Mouse (Mus musculus): ENCODE measurements around the gene Cracr2a. TPM values are rescaled to one million over a fixed set of nuclear protein-coding genes. Genes with fewer than 3 reads are reported as not detected.

The Cracr2a gene
- total and polyA plus RNA-seq, 2 experiments: 0.07 to 0.09 TPM

GRCm38 (mm10) chr6:127641077-127641801, 80.1 kb downstream of the Cracr2a start:
- H3K9ac ChIP-seq (ENCODE audit: low read depth, low read length): no peak overlapping the region
- no peaks in the 10 kb centered on the region for H3K27me3 ChIP-seq (ENCODE audit: control insufficient read depth, insufficient read depth, low read length)
- H3K36me3 ChIP-seq (ENCODE audit: control insufficient read depth, insufficient read depth, low read length): no peaks in the 10 kb centered on the region
- TF ChIP-seq POLR2A (IDR thresholded peaks at IDR 0.05; ENCODE audit: extremely low read depth, insufficient read depth, low read length): no peak
- WGBS: 44% methylated on average over 8 of the region's 8 CpGs
- no peak overlapping the region for H3K27ac ChIP-seq (replicated peaks; ENCODE audit: insufficient read depth, low read depth, low read length)
- H3K4me1 ChIP-seq (ENCODE audit: control insufficient read depth, insufficient read depth, low read length): no peaks in the 10 kb centered on the region
- no peak overlapping the region for H3K4me3 ChIP-seq (ENCODE audit: insufficient read depth, low read depth, low read length)
- no peak for DNase-seq (ENCODE audit: extremely low read depth, low read depth, low spot score)
- H3K79me2 ChIP-seq (ENCODE audit: control insufficient read depth, insufficient read depth, low read length): no peaks in the 10 kb centered on the region

- H3K4me1 ChIP-seq (ENCODE audit: control insufficient read depth, insufficient read depth, low read length): no peaks in the 10 kb centered on the region
- no peaks in the 10 kb centered on the region for H3K36me3 ChIP-seq (ENCODE audit: control insufficient read depth, insufficient read depth, low read length)
- H3K79me2 ChIP-seq (ENCODE audit: control insufficient read depth, insufficient read depth, low read length): no peaks in the 10 kb centered on the region
- no peak overlapping the region for H3K4me3 ChIP-seq (ENCODE audit: insufficient read depth, low read depth, low read length)
- TF ChIP-seq CTCF (IDR thresholded peaks at IDR 0.05; ENCODE audit: low read depth, low read length) (no peak), POLR2A (IDR thresholded peaks at IDR 0.05; ENCODE audit: extremely low read depth, insufficient read depth, low read length) (no peak)
- H3K9ac ChIP-seq (ENCODE audit: low read depth, low read length): no peak overlapping the region
- DNase-seq (ENCODE audit: extremely low read depth, low read depth, low spot score): no peak
- H3K27me3 ChIP-seq (ENCODE audit: control insufficient read depth, insufficient read depth, low read length): no peaks in the 10 kb centered on the region
- 59% methylated on average over 4 of the region's 4 CpGs for WGBS
- no peak overlapping the region for H3K27ac ChIP-seq (replicated peaks; ENCODE audit: insufficient read depth, low read depth, low read length)
Observed at GRCm38 (mm10) chr6:127655988-127656387, 94.8 kb downstream of the Cracr2a start.

- Histone ChIP-seq H3K27me3 (ENCODE audit: control insufficient read depth, insufficient read depth, low read length) (no peaks in the 10 kb centered on the region), H3K9ac (ENCODE audit: low read depth, low read length) (no peak overlapping the region), H3K27ac (replicated peaks; ENCODE audit: insufficient read depth, low read depth, low read length) (no peak overlapping the region), H3K79me2 (ENCODE audit: control insufficient read depth, insufficient read depth, low read length) (no peaks in the 10 kb centered on the region), H3K4me3 (ENCODE audit: insufficient read depth, low read depth, low read length) (no peak overlapping the region), H3K4me1 (ENCODE audit: control insufficient read depth, insufficient read depth, low read length) (no peaks in the 10 kb centered on the region), H3K36me3 (ENCODE audit: control insufficient read depth, insufficient read depth, low read length) (no peaks in the 10 kb centered on the region)
- TF ChIP-seq CTCF (IDR thresholded peaks at IDR 0.05; ENCODE audit: low read depth, low read length): no peak
- no peak for TF ChIP-seq POLR2A (IDR thresholded peaks at IDR 0.05; ENCODE audit: extremely low read depth, insufficient read depth, low read length)
- WGBS: 85% methylated on average over 11 of the region's 11 CpGs
- no peak for DNase-seq (ENCODE audit: extremely low read depth, low read depth, low spot score)
Observed at GRCm38 (mm10) chr6:127657152-127657551, 96.0 kb downstream of the Cracr2a start.

- no peaks in the 10 kb centered on the region for H3K79me2 ChIP-seq (ENCODE audit: control insufficient read depth, insufficient read depth, low read length)
- no peaks in the 10 kb centered on the region for H3K27me3 ChIP-seq (ENCODE audit: control insufficient read depth, insufficient read depth, low read length)
- no peak overlapping the region for H3K27ac ChIP-seq (replicated peaks; ENCODE audit: insufficient read depth, low read depth, low read length)
- H3K36me3 ChIP-seq (ENCODE audit: control insufficient read depth, insufficient read depth, low read length): no peaks in the 10 kb centered on the region
- WGBS: 84% methylated on average over 5 of the region's 5 CpGs
- H3K4me3 ChIP-seq (ENCODE audit: insufficient read depth, low read depth, low read length): no peak overlapping the region
- DNase-seq (ENCODE audit: extremely low read depth, low read depth, low spot score): no peak
- TF ChIP-seq POLR2A (IDR thresholded peaks at IDR 0.05; ENCODE audit: extremely low read depth, insufficient read depth, low read length) (no peak), CTCF (IDR thresholded peaks at IDR 0.05; ENCODE audit: low read depth, low read length) (no peak)
- no peak overlapping the region for H3K9ac ChIP-seq (ENCODE audit: low read depth, low read length)
- H3K4me1 ChIP-seq (ENCODE audit: control insufficient read depth, insufficient read depth, low read length): no peaks in the 10 kb centered on the region
Observed at GRCm38 (mm10) chr6:127659472-127659871, 98.3 kb downstream of the Cracr2a start.

DNA sequence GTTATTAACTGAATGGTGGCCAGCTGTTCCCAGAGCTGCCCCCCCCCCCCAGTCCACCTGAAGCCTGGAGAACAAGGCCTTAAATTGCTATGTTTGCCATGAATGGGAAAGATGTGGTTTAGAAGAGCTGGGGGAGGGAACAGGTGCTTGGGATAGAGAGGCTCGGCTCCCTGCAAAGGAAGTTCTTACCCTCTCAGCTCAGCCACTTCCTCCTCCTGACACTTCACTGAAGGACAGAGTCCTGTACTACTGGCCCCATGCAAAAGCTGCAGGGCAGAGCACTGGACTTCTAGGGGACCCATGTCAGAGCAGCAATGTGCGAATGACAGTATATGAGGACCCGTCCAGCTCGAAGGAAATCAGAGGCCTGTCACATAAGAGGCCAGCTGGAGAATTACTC, 98.8 kb downstream of the Cracr2a start:
- H3K27ac ChIP-seq (replicated peaks; ENCODE audit: insufficient read depth, low read depth, low read length): no peak overlapping the region
- no peaks in the 10 kb centered on the region for H3K27me3 ChIP-seq (ENCODE audit: control insufficient read depth, insufficient read depth, low read length)
- no peak overlapping the region for H3K9ac ChIP-seq (ENCODE audit: low read depth, low read length)
- 93% methylated on average over 4 of the region's 4 CpGs for WGBS
- no peak for DNase-seq (ENCODE audit: extremely low read depth, low read depth, low spot score)
- H3K36me3 ChIP-seq (ENCODE audit: control insufficient read depth, insufficient read depth, low read length): no peaks in the 10 kb centered on the region
- no peaks in the 10 kb centered on the region for H3K79me2 ChIP-seq (ENCODE audit: control insufficient read depth, insufficient read depth, low read length)
- TF ChIP-seq POLR2A (IDR thresholded peaks at IDR 0.05; ENCODE audit: extremely low read depth, insufficient read depth, low read length) (no peak), CTCF (IDR thresholded peaks at IDR 0.05; ENCODE audit: low read depth, low read length) (no peak)
- H3K4me3 ChIP-seq (ENCODE audit: insufficient read depth, low read depth, low read length): no peak overlapping the region
- H3K4me1 ChIP-seq (ENCODE audit: control insufficient read depth, insufficient read depth, low read length): no peaks in the 10 kb centered on the region

- no peak for DNase-seq (ENCODE audit: extremely low read depth, low read depth, low spot score)
- no peaks in the 10 kb centered on the region for H3K36me3 ChIP-seq (ENCODE audit: control insufficient read depth, insufficient read depth, low read length)
- no peak overlapping the region for H3K9ac ChIP-seq (ENCODE audit: low read depth, low read length)
- 80% methylated on average over 7 of the region's 7 CpGs for WGBS
- H3K4me3 ChIP-seq (ENCODE audit: insufficient read depth, low read depth, low read length): no peak overlapping the region
- H3K27ac ChIP-seq (replicated peaks; ENCODE audit: insufficient read depth, low read depth, low read length): no peak overlapping the region
- no peak for TF ChIP-seq POLR2A (IDR thresholded peaks at IDR 0.05; ENCODE audit: extremely low read depth, insufficient read depth, low read length)
- TF ChIP-seq CTCF (IDR thresholded peaks at IDR 0.05; ENCODE audit: low read depth, low read length): no peak
- H3K79me2 ChIP-seq (ENCODE audit: control insufficient read depth, insufficient read depth, low read length): no peaks in the 10 kb centered on the region
- no peaks in the 10 kb centered on the region for H3K4me1 ChIP-seq (ENCODE audit: control insufficient read depth, insufficient read depth, low read length)
- no peaks in the 10 kb centered on the region for H3K27me3 ChIP-seq (ENCODE audit: control insufficient read depth, insufficient read depth, low read length)
Observed at GRCm38 (mm10) chr6:127661717-127662292, 100.7 kb downstream of the Cracr2a start.
